Mouse (Mus musculus) kidney, adult 2 months (tissue): ENCODE results near the gene Slc29a1.

Source experiments
- CTCF ChIP-seq: fragments of 200-500 bp; conservative IDR thresholded peaks from 2 replicates; pipeline ENCODE4 v1.5.1; 2011; ENCODE audit warnings: low read depth, mild to moderate bottlenecking, control low read depth, low read length, moderate library complexity, mixed read lengths; ENCODE audit not compliant: insufficient read depth, insufficient read length
- POLR2A ChIP-seq: fragments of 200-500 bp; IDR thresholded peaks from one replicate; pipeline ENCODE4 v1.6.1; 2011; ENCODE audit warnings: low read depth, low read length, control low read depth

- TF ChIP-seq POLR2A (no peak), CTCF (no peak)
Observed at GRCm38 (mm10) chr17:45585725-45586448, 13.5 kb downstream of the Slc29a1 start.
